Mouse (Mus musculus): ENCODE measurements at regions not wholly inside any gene's neighbourhood (a gene's known extent, or its start where the extent isn't known, plus 50 kb on each side); places are given as distances from the start of the nearest gene placed in this dataset.

DNA sequence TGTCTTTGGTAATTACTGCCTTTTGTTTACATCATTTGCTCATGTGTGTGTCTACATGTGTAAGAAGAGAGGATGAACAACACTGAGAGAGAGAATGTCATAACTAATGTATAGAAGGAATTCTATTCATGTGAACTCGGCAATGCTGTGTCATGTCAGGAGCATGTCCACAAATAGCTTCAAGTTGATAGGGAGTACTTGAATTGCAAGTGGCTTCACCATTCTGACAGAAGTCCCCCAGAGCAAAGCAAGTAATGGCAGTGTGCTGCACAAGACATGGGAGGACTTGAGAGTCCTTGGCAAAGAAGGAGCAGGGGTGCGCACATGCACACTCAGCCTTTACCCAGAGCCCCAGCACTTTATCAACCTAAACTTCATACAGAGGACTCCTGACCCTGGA is 919.9 kb upstream of the Tenm2 start:
- Histone ChIP-seq H3K4me3 (replicated peaks; ENCODE audit: low read length) (no peak overlapping the region), H3K36me3 (ENCODE audit: insufficient read depth, low read length) (no peaks in the 10 kb centered on the region), H3K9me3 (ENCODE audit: low read length) (no peaks in the 10 kb centered on the region), H3K27me3 (ENCODE audit: insufficient read depth, low read length) (no peaks in the 10 kb centered on the region), H3K4me1 (replicated peaks; ENCODE audit: low read depth, low read length) (no peaks in the 10 kb centered on the region)
- TF ChIP-seq NANOG (IDR thresholded peaks at IDR 0.05; ENCODE audit: borderline replicate concordance, low read length) (no peak), POU5F1 (IDR thresholded peaks at IDR 0.05; ENCODE audit: borderline replicate concordance, low read length) (no peak), CTCF (conservative IDR thresholded peaks at IDR 0.05; ENCODE audit: low read length) (no peak)

DNA sequence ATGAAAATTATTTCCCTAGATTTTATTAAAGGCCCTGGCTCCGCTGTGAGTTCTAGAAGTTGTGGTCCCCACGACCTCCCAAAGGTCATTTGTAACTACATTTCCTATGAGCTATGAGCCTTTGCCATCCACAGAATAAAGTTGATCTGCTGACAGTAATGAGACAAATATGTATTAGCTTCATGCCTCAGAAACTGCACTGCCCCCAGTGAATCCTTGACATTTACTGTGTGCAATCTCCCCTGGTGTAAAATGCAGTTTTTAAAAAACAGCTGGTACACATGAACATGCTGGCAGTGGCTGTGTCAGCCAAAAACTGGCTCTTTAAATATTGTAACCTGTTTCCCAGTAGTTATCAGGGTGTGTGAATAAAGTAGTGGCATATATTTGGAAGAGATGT is 907.7 kb upstream of the Tenm2 start:
- Histone ChIP-seq H3K9me3 (ENCODE audit: low read length) (no peaks in the 10 kb centered on the region), H3K4me3 (replicated peaks; ENCODE audit: low read length) (no peak overlapping the region), H3K27me3 (ENCODE audit: insufficient read depth, low read length) (no peaks in the 10 kb centered on the region), H3K4me1 (replicated peaks; ENCODE audit: low read depth, low read length) (no peaks in the 10 kb centered on the region), H3K36me3 (ENCODE audit: insufficient read depth, low read length) (no peaks in the 10 kb centered on the region)
- TF ChIP-seq CTCF (conservative IDR thresholded peaks at IDR 0.05; ENCODE audit: low read length) (no peak), POU5F1 (IDR thresholded peaks at IDR 0.05; ENCODE audit: borderline replicate concordance, low read length) (no peak), NANOG (IDR thresholded peaks at IDR 0.05; ENCODE audit: borderline replicate concordance, low read length) (no peak)

- no peaks in the 10 kb centered on the region for H3K4me1 ChIP-seq (replicated peaks; ENCODE audit: low read depth, low read length)
- H3K36me3 ChIP-seq (ENCODE audit: insufficient read depth, low read length), result no peaks in the 10 kb centered on the region
- H3K9me3 ChIP-seq (ENCODE audit: low read length), result no peaks in the 10 kb centered on the region
- H3K4me3 ChIP-seq (replicated peaks; ENCODE audit: low read length), result no peak overlapping the region
- TF ChIP-seq POU5F1 (IDR thresholded peaks at IDR 0.05; ENCODE audit: borderline replicate concordance, low read length), result no peak
- TF ChIP-seq NANOG (IDR thresholded peaks at IDR 0.05; ENCODE audit: borderline replicate concordance, low read length), result no peak
- TF ChIP-seq CTCF (conservative IDR thresholded peaks at IDR 0.05; ENCODE audit: low read length), result no peak
- peaks cover 31% of the 10 kb centered on the region for H3K27me3 ChIP-seq (ENCODE audit: insufficient read depth, low read length)
Measured at GRCm38 (mm10) chr11:38128851-38129250, 893.1 kb upstream of the Tenm2 start.

- no peaks in the 10 kb centered on the region for H3K36me3 ChIP-seq (ENCODE audit: insufficient read depth, low read length)
- H3K4me1 ChIP-seq (replicated peaks; ENCODE audit: low read depth, low read length), result peaks cover 23% of the 10 kb centered on the region
- H3K9me3 ChIP-seq (ENCODE audit: low read length), result peaks cover 5% of the 10 kb centered on the region; the same call in 1 of the 2 replicates
- TF ChIP-seq CTCF (conservative IDR thresholded peaks at IDR 0.05; ENCODE audit: low read length) (no peak), NANOG (IDR thresholded peaks at IDR 0.05; ENCODE audit: borderline replicate concordance, low read length) (no peak), POU5F1 (IDR thresholded peaks at IDR 0.05; ENCODE audit: borderline replicate concordance, low read length) (no peak)
- H3K4me3 ChIP-seq (replicated peaks; ENCODE audit: low read length), result no peak overlapping the region
- H3K27me3 ChIP-seq (ENCODE audit: insufficient read depth, low read length), result peaks cover 53% of the 10 kb centered on the region
Measured at GRCm38 (mm10) chr11:38123789-38124330, 888.1 kb upstream of the Tenm2 start.

DNA sequence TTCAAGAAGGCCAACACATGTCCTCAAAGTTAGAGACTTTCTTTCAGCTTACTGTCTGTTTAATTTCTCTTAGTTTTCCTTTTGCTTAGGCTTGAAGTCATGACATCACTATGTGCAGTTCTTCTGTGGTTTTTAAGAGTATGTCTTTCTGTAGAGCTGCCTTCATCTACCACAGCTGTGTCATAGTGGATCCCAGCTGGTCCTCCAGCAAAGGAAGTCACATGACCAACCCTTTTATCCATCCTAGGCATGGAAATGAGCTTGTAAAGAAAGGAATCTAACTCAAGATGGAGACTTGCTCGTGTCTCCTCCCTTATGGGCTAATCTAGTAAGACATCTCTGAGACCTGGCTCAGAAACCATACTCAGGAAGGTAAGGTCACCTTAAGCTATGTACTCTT is 886.7 kb upstream of the Tenm2 start:
- Histone ChIP-seq H3K27me3 (ENCODE audit: insufficient read depth, low read length) (peaks cover 61% of the 10 kb centered on the region), H3K4me3 (replicated peaks; ENCODE audit: low read length) (no peak overlapping the region), H3K9me3 (ENCODE audit: low read length) (peaks cover 8% of the 10 kb centered on the region; the same call in 1 of the 2 replicates), H3K36me3 (ENCODE audit: insufficient read depth, low read length) (no peaks in the 10 kb centered on the region), H3K4me1 (replicated peaks; ENCODE audit: low read depth, low read length) (peaks cover 23% of the 10 kb centered on the region)
- TF ChIP-seq NANOG (IDR thresholded peaks at IDR 0.05; ENCODE audit: borderline replicate concordance, low read length) (no peak), CTCF (conservative IDR thresholded peaks at IDR 0.05; ENCODE audit: low read length) (no peak), POU5F1 (IDR thresholded peaks at IDR 0.05; ENCODE audit: borderline replicate concordance, low read length) (no peak)

DNA sequence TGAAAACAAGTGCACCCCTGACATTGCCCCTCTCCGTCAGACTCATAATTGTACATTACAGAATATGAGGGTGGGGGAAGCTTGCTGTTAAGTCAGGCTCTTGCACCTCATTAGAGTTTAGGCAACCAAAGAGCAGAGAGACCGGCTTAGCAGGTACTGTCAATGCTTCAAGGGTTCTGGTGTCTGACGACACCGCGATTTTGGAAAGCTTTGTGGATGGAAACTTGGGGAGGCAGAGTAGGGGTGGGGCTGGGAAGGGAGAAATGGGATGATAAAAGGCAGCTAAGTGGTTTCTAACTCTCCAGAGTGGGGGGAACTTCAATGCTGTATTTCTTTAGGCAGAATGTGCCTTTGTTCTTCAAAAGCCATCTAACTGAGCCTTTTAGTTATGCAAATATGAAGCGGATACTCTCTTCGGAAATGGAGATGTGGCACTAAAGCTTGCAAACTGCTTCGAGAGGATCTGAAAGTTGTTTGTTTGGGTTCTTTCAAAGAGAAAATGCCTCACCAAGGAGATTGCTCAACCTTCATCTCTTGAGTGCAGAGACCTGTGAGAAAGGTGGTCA is 885.4 kb upstream of the Tenm2 start:
- TF ChIP-seq CTCF (conservative IDR thresholded peaks at IDR 0.05; ENCODE audit: low read length), result no peak
- TF ChIP-seq NANOG (IDR thresholded peaks at IDR 0.05; ENCODE audit: borderline replicate concordance, low read length), result peak; percentile 97
- peak; percentile 59; the same call in 1 of the 2 replicates for TF ChIP-seq POU5F1 (IDR thresholded peaks at IDR 0.05; ENCODE audit: borderline replicate concordance, low read length)
- Histone ChIP-seq H3K9me3 (ENCODE audit: low read length) (peaks cover 10% of the 10 kb centered on the region; the same call in 1 of the 2 replicates), H3K36me3 (ENCODE audit: insufficient read depth, low read length) (no peaks in the 10 kb centered on the region), H3K4me3 (replicated peaks; ENCODE audit: low read length) (no peak overlapping the region), H3K27me3 (ENCODE audit: insufficient read depth, low read length) (peaks cover 64% of the 10 kb centered on the region), H3K4me1 (replicated peaks; ENCODE audit: low read depth, low read length) (peaks cover 23% of the 10 kb centered on the region)

DNA sequence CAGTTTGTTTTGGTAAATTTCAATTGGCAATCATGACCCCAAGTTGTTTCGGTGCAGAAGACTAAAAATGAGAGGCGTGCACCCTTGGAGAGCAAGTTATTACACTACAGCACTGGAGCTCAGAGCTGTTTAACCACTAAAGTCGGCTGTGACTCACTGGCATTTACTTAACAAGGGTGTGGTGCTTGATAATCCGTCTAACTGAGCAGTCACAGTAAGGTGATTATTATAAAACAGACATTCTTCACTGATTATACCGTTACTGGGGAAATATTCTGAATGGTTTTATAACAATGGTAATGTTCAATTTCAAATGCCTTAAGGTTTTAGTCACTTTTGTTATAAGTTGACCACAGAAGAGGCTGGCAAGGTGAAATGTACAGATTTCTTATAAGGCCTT is 882.0 kb upstream of the Tenm2 start:
- TF ChIP-seq NANOG (IDR thresholded peaks at IDR 0.05; ENCODE audit: borderline replicate concordance, low read length) (no peak), POU5F1 (IDR thresholded peaks at IDR 0.05; ENCODE audit: borderline replicate concordance, low read length) (no peak), CTCF (conservative IDR thresholded peaks at IDR 0.05; ENCODE audit: low read length) (no peak)
- Histone ChIP-seq H3K36me3 (ENCODE audit: insufficient read depth, low read length) (no peaks in the 10 kb centered on the region), H3K4me1 (replicated peaks; ENCODE audit: low read depth, low read length) (peaks cover 23% of the 10 kb centered on the region), H3K4me3 (replicated peaks; ENCODE audit: low read length) (no peak overlapping the region), H3K27me3 (ENCODE audit: insufficient read depth, low read length) (peaks cover 49% of the 10 kb centered on the region), H3K9me3 (ENCODE audit: low read length) (peaks cover 10% of the 10 kb centered on the region; the same call in 1 of the 2 replicates)

GRCm38 (mm10) chr11:38092202-38092601 is 856.4 kb upstream of the Tenm2 start:
- Histone ChIP-seq H3K4me1 (replicated peaks; ENCODE audit: low read depth, low read length) (no peaks in the 10 kb centered on the region), H3K4me3 (replicated peaks; ENCODE audit: low read length) (no peak overlapping the region), H3K9me3 (ENCODE audit: low read length) (no peaks in the 10 kb centered on the region), H3K27me3 (ENCODE audit: insufficient read depth, low read length) (no peaks in the 10 kb centered on the region), H3K36me3 (ENCODE audit: insufficient read depth, low read length) (no peaks in the 10 kb centered on the region)
- TF ChIP-seq NANOG (IDR thresholded peaks at IDR 0.05; ENCODE audit: borderline replicate concordance, low read length) (no peak), CTCF (conservative IDR thresholded peaks at IDR 0.05; ENCODE audit: low read length) (no peak), POU5F1 (IDR thresholded peaks at IDR 0.05; ENCODE audit: borderline replicate concordance, low read length) (no peak)

Measured in E14TG2a.4 (cell line).